Mouse (Mus musculus): ENCODE data around the gene Sco2. TPM values are rescaled to one million over a fixed set of nuclear protein-coding genes. Genes with fewer than 3 reads are reported as not detected.

Sco2 gene
- total and polyA plus RNA-seq, 2 experiments from 2014 or later, result 23.1 to 24.9 TPM

GRCm38 (mm10) chr15:89372068-89372467, 1.6 kb downstream of the Sco2 start:
- H3K9ac ChIP-seq (replicated peaks; ENCODE audit: low read length, poor library complexity, severe bottlenecking), result no peak overlapping the region
- peaks cover 8% of the 10 kb centered on the region for H3K27me3 ChIP-seq (ENCODE audit: insufficient read depth, low read length)
- WGBS, result 90% methylated on average over 13 of the region's 13 CpGs
- H3K9me3 ChIP-seq (ENCODE audit: low read length), result no peaks in the 10 kb centered on the region
- peaks cover 6% of the 10 kb centered on the region; the same call in 1 of the 2 replicates for H3K4me1 ChIP-seq (ENCODE audit: insufficient read depth, low read length)
- no peak overlapping the region for H3K4me3 ChIP-seq (ENCODE audit: low read depth, low read length)
- no peak overlapping the region for H3K4me2 ChIP-seq (ENCODE audit: low read depth, low read length, poor library complexity, severe bottlenecking)
- H3K36me3 ChIP-seq (ENCODE audit: insufficient read depth, low read length), result peaks cover 49% of the 10 kb centered on the region
- DNase-seq (ENCODE audit: low spot score) (no peak), ATAC-seq (ENCODE audit: low FRiP score) (no peak)
- TF ChIP-seq CTCF (IDR thresholded peaks at IDR 0.05), result no peak
- no peak overlapping the region for H3K27ac ChIP-seq (ENCODE audit: low read depth, low read length)

- Histone ChIP-seq H3K4me1 (ENCODE audit: insufficient read depth, low read length) (no peaks in the 10 kb centered on the region), H3K4me2 (ENCODE audit: low read depth, low read length, poor library complexity, severe bottlenecking) (no peak overlapping the region), H3K4me3 (ENCODE audit: low read depth, low read length) (no peak overlapping the region), H3K27me3 (ENCODE audit: insufficient read depth, low read length) (no peaks in the 10 kb centered on the region), H3K9ac (replicated peaks; ENCODE audit: low read length, poor library complexity, severe bottlenecking) (no peak overlapping the region), H3K36me3 (ENCODE audit: insufficient read depth, low read length) (peaks cover 85% of the 10 kb centered on the region), H3K9me3 (ENCODE audit: low read length) (no peaks in the 10 kb centered on the region), H3K27ac (ENCODE audit: low read depth, low read length) (no peak overlapping the region)
- no peak for DNase-seq (ENCODE audit: low spot score)
- TF ChIP-seq CTCF (IDR thresholded peaks at IDR 0.05), result no peak
- 0 out of 2 replicates have a peak, but pooled peaks have one; percentile 16 for ATAC-seq (ENCODE audit: low FRiP score)
- WGBS, result 94% methylated on average over 4 of the region's 4 CpGs
Observed at GRCm38 (mm10) chr15:89365141-89365551, 8.5 kb downstream of the Sco2 start.

- H3K4me3 ChIP-seq (ENCODE audit: low read depth, low read length), result no peak overlapping the region
- H3K9ac ChIP-seq (replicated peaks; ENCODE audit: low read length, poor library complexity, severe bottlenecking), result no peak overlapping the region
- no peaks in the 10 kb centered on the region for H3K9me3 ChIP-seq (ENCODE audit: low read length)
- H3K27me3 ChIP-seq (ENCODE audit: insufficient read depth, low read length), result no peaks in the 10 kb centered on the region
- no peak overlapping the region for H3K27ac ChIP-seq (ENCODE audit: low read depth, low read length)
- no peaks in the 10 kb centered on the region for H3K4me1 ChIP-seq (ENCODE audit: insufficient read depth, low read length)
- TF ChIP-seq CTCF (IDR thresholded peaks at IDR 0.05), result no peak
- WGBS, result 93% methylated on average over 7 of the region's 7 CpGs
- H3K4me2 ChIP-seq (ENCODE audit: low read depth, low read length, poor library complexity, severe bottlenecking), result no peak overlapping the region
- ATAC-seq (ENCODE audit: low FRiP score) (no peak), DNase-seq (ENCODE audit: low spot score) (no peak)
- H3K36me3 ChIP-seq (ENCODE audit: insufficient read depth, low read length), result peaks cover 66% of the 10 kb centered on the region
Observed at GRCm38 (mm10) chr15:89363051-89363450, 10.6 kb downstream of the Sco2 start.

GRCm38 (mm10) chr15:89358784-89359183, 14.9 kb downstream of the Sco2 start:
- TF ChIP-seq CTCF (IDR thresholded peaks at IDR 0.05), result no peak
- 87% methylated on average over 3 of the region's 3 CpGs for whole genome bisulfite sequencing
- Histone ChIP-seq H3K4me1 (ENCODE audit: insufficient read depth, low read length) (peaks cover 5% of the 10 kb centered on the region; the same call in 1 of the 2 replicates), H3K4me2 (ENCODE audit: low read depth, low read length, poor library complexity, severe bottlenecking) (no peak overlapping the region), H3K9ac (replicated peaks; ENCODE audit: low read length, poor library complexity, severe bottlenecking) (no peak overlapping the region), H3K27ac (ENCODE audit: low read depth, low read length) (no peak overlapping the region), H3K36me3 (ENCODE audit: insufficient read depth, low read length) (peaks cover 28% of the 10 kb centered on the region), H3K9me3 (ENCODE audit: low read length) (no peaks in the 10 kb centered on the region), H3K27me3 (ENCODE audit: insufficient read depth, low read length) (no peaks in the 10 kb centered on the region), H3K4me3 (ENCODE audit: low read depth, low read length) (no peak overlapping the region)
- ATAC-seq (ENCODE audit: low FRiP score) (no peak), DNase-seq (ENCODE audit: low spot score) (no peak)

- peak overlapping the region; percentile 73 for H3K9ac ChIP-seq (replicated peaks; ENCODE audit: low read length, poor library complexity, severe bottlenecking)
- H3K4me3 ChIP-seq (ENCODE audit: low read depth, low read length), result peak overlapping the region; percentile 68
- H3K9me3 ChIP-seq (ENCODE audit: low read length), result no peaks in the 10 kb centered on the region
- peaks cover 27% of the 10 kb centered on the region for H3K36me3 ChIP-seq (ENCODE audit: insufficient read depth, low read length)
- no peak for TF ChIP-seq CTCF (IDR thresholded peaks at IDR 0.05)
- H3K4me1 ChIP-seq (ENCODE audit: insufficient read depth, low read length), result peaks cover 5% of the 10 kb centered on the region; the same call in 1 of the 2 replicates
- H3K27ac ChIP-seq (ENCODE audit: low read depth, low read length), result peak overlapping the region; percentile 82
- WGBS, result under 1% methylated on average over 15 of the region's 15 CpGs
- no peaks in the 10 kb centered on the region for H3K27me3 ChIP-seq (ENCODE audit: insufficient read depth, low read length)
- peak; percentile 52 for ATAC-seq (ENCODE audit: low FRiP score)
- DNase-seq (ENCODE audit: low spot score), result peak; percentile 92
- H3K4me2 ChIP-seq (ENCODE audit: low read depth, low read length, poor library complexity, severe bottlenecking), result peak overlapping the region; percentile 70
Observed at GRCm38 (mm10) chr15:89356372-89356771, 17.3 kb downstream of the Sco2 start.

GRCm38 (mm10) chr15:89355241-89356187, 18.1 kb downstream of the Sco2 start, which contains the start of the genes Lmf2 and Ncaph2:
TSS of gene Lmf2 (minus strand) at chr15:89355659.
TSS of gene Ncaph2 (plus strand) at chr15:89355719.
- peak within 1 kb of the TSS; percentile 82 for H3K27ac ChIP-seq (ENCODE audit: low read depth, low read length)
- no peak; the same call in 1 of the 2 replicates for TF ChIP-seq CTCF (IDR thresholded peaks at IDR 0.05)
- ATAC-seq (ENCODE audit: low FRiP score) (peak; percentile 88), DNase-seq (ENCODE audit: low spot score) (peak; percentile 97)
- under 1% methylated on average over 64 of the region's 64 CpGs for WGBS
- peak within 1 kb of the TSS; percentile 70 for H3K4me2 ChIP-seq (ENCODE audit: low read depth, low read length, poor library complexity, severe bottlenecking)
- H3K27me3 ChIP-seq (ENCODE audit: insufficient read depth, low read length), result no peaks in the 10 kb centered on the region
- H3K36me3 ChIP-seq (ENCODE audit: insufficient read depth, low read length), result peaks cover 27% of the 10 kb centered on the region
- H3K4me3 ChIP-seq (ENCODE audit: low read depth, low read length), result peak within 1 kb of the TSS; percentile 68
- peak within 1 kb of the TSS; percentile 73 for H3K9ac ChIP-seq (replicated peaks; ENCODE audit: low read length, poor library complexity, severe bottlenecking)
- H3K9me3 ChIP-seq (ENCODE audit: low read length), result no peaks in the 10 kb centered on the region
- peaks cover 5% of the 10 kb centered on the region; the same call in 1 of the 2 replicates for H3K4me1 ChIP-seq (ENCODE audit: insufficient read depth, low read length)
